Mouse (Mus musculus): ENCODE results near the gene Tctn1.
"Not testable (repeated sequence)": the region's sequence is repeated elsewhere in the genome, so short reads cannot be mapped to it uniquely, and the experiment has no call there.

The Tctn1 gene

GRCm38 (mm10) chr5:122217636-122218035, 46.6 kb downstream of the Tctn1 start:
- no peak for DNase-seq

GRCm38 (mm10) chr5:122213861-122214260, 50.4 kb downstream of the Tctn1 start:
- no peak for DNase-seq

DNA sequence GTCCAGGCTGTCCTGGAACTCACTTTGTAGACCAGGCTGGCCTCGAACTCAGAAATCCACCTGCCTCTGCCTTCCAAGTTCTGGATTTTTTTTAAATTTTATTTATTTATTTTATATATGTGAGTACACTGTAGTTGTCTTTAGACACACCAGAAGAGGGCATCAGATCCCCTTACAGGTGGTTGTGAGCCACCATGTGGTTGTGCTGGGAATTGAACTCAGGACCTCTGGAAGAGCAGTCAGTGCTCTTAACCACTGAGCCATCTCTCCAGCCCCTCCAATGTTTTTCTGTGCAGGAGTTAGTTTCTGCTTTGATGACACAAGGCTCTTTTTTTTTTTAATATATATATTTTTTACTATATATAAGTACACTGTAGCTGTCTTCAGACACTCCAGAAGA, 51.4 kb downstream of the Tctn1 start:
- DNase-seq: not testable (repeated sequence)

- no peak for DNase-seq
These were observed 52.1 kb downstream of the Tctn1 start for GRCm38 (mm10) chr5:122212125-122212524.

GRCm38 (mm10) chr5:122210890-122211289, 53.4 kb downstream of the Tctn1 start:
- DNase-seq: no peak

- DNase-seq: peak; percentile 41
These were observed 54.5 kb downstream of the Tctn1 start for GRCm38 (mm10) chr5:122209591-122210368.

GRCm38 (mm10) chr5:122208909-122209308, 55.4 kb downstream of the Tctn1 start:
- DNase-seq: no peak

DNA sequence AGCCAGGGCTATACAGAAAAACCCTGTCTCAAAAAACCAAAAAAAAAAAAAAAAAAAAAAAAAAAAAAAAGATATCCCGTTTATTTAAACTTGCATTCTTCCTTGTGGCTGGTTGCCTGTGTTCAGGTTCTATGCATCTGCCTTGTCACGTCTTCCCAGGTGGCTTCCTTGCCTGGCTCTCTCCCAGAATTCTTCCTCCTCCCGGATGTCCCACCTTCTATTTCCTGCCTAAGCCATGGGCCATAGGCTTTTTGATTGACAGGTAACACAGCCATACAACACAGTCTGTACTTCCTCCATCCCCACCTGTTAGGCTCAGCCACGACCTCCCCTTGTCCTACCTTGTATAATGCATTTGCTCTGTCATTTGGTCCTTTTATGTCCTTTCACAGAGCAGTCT, 57.8 kb downstream of the Tctn1 start, which contains the start of gene Hvcn1:
Gene Hvcn1, plus strand, starts transcription at position 330 of the 400 bp plus-strand sequence.
- DNase-seq: no peak

DNA sequence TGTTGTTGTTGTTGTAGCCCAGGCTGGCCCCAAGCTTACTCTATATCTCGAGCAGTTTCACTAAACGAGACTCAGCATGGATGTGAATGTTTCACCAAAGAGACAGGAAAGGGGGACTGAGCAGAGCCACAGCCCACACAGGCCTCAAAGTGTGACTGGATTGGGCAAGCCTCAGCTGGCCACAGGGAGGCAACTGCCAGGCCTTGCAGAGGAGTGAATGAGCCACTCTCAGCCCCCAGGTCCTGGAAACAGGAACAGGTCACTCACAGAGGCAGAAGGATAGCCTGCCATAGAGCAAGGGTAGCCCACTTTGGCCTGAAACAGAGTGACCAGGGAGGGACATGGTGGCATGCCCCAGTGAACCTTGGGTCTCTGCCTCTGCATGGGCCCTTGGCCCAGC, 60.1 kb downstream of the Tctn1 start:
- no peak for DNase-seq

DNA sequence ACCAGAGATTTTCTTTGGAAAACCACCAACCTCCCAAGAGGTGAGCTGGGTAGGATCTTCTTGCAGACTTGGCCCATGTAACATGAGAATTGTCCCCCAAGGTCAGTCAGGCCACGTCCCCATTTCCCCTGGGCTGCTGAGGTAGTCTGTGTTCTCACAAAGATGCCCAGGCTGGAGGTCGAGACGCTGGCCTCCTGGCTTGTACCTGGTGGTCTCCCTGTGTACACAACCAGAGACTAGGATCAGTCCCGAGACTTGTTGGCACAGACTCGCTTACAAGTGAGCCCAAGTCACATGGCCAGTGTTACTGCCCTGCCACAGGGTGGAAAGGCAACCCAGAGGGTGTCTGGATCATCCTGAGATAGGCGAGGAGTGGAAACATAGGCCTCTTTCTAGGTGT, 62.4 kb downstream of the Tctn1 start:
- no peak for DNase-seq

- no peak for DNase-seq
These were observed 63.4 kb downstream of the Tctn1 start for GRCm38 (mm10) chr5:122200872-122201271.

DNA sequence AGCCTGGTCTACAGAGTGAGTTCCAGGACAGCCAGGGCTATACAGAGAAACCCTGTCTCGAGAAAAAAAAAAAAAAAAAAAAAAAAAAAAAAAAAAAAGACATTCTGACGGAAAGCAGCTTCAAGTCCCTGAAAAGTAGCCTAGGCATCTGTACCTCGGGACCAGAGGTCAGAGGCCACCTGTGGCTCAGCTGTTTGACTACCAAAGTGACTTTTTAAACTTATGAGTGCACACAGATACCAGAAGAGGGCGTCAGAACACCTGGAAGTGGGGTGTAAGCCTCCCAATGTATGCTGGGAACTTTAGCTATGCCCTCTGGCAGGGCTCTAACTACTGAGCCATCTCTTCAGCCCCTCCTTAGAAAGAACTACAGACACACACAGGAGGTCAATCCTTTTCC, 71.9 kb downstream of the Tctn1 start:
- no peak for DNase-seq

GRCm38 (mm10) chr5:122191269-122192063, 72.8 kb downstream of the Tctn1 start:
- no peak for DNase-seq

- DNase-seq: no peak
These were observed 73.8 kb downstream of the Tctn1 start for GRCm38 (mm10) chr5:122190465-122190864.

GRCm38 (mm10) chr5:122189115-122189514, 75.1 kb downstream of the Tctn1 start:
- no peak for DNase-seq
